In the genomic region with DNA sequence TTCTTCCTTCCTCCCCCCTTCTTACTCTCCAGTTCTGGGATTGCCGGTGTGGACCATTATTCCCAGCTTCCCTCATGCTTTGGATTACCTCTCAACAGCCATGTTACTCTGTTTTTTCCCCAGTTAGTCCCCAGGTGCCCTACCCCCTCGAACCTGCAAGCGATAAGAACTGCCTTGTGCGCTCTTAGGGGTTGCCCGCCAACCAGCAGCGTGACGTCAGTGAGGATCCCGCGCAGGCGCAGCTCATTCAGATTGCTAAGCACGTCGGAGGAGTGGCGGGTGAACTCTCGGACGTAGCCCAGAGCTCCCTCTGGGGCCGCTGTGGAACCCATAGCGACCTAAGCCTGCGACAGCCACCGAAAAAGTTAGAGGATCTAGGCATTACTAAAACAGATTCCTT, we compare ENCODE assay signal across 9 mouse cellular contexts. TPM values are rescaled to one million over a fixed set of nuclear protein-coding genes. Genes with fewer than 3 reads are reported as not detected.
DNase-seq lines count a peak whose midpoint lies in the region; ATAC-seq and TF ChIP-seq lines count a peak whose summit lies in the region.
"Had no signal": no experiment of that assay in that cellular context is flagged by ENCODE, and none has a peak within 500 bp of the region (broad histone marks: within the 10 kb centered on the region; RNA-seq: fewer than 3 reads in every experiment).

No protein-coding gene starts in this region.

- peaks cover 7% of the 10 kb centered on the region for H3K4me1 ChIP-seq in cortical plate, adult 2 months (ENCODE audit: control insufficient read depth, insufficient read depth, low read length)
- H3K4me1 ChIP-seq in intestine, embryonic 14.5 days (replicated peaks; ENCODE audit: control insufficient read depth, insufficient read depth, low read length), result 0 out of 2 replicates have a peak, but pooled peaks cover 21% of the 10 kb centered on the region
- peaks cover 54% of the 10 kb centered on the region for H3K4me1 ChIP-seq in limb, embryonic 15.5 days
- peaks cover 40% of the 10 kb centered on the region for H3K4me1 ChIP-seq in midbrain, embryonic 15.5 days

- no peak overlapping the region for H3K27ac ChIP-seq in cortical plate, adult 2 months (ENCODE audit: insufficient read depth, low read length)
- H3K27ac ChIP-seq in intestine, embryonic 14.5 days (ENCODE audit: low read depth), result no peak overlapping the region
- H3K27ac ChIP-seq in limb, embryonic 15.5 days, result no peak overlapping the region; the same call in 1 of the 2 replicates
- H3K27ac ChIP-seq in midbrain, embryonic 15.5 days, result no peak overlapping the region

- peak; percentile 41; the same call in 1 of the 2 replicates for ATAC-seq in intestine, embryonic 14.5 days (replicated peaks; ENCODE audit: low FRiP score, low TSS enrichment, low read depth)
- no peak for ATAC-seq in limb, embryonic 15.5 days (ENCODE audit: insufficient number of reproducible peaks, low FRiP score, low TSS enrichment, low read depth)
- ATAC-seq in midbrain, embryonic 15.5 days (replicated peaks), result peak; percentile 24; the same call in 1 of the 2 replicates

- peaks cover 57% of the 10 kb centered on the region for H3K27me3 ChIP-seq in intestine, embryonic 14.5 days (replicated peaks; ENCODE audit: control insufficient read depth, insufficient read depth, low read length)
- peaks cover 65% of the 10 kb centered on the region for H3K27me3 ChIP-seq in limb, embryonic 15.5 days
- H3K27me3 ChIP-seq in midbrain, embryonic 15.5 days (replicated peaks), result peaks cover 55% of the 10 kb centered on the region

- H3K36me3 ChIP-seq in intestine, embryonic 14.5 days (ENCODE audit: control insufficient read depth, insufficient read depth, low read length), result no peaks in the 10 kb centered on the region
- no peaks in the 10 kb centered on the region for H3K36me3 ChIP-seq in limb, embryonic 15.5 days
- H3K36me3 ChIP-seq in midbrain, embryonic 15.5 days (replicated peaks), result no peaks in the 10 kb centered on the region

- peak; percentile 76 for DNase-seq in ovary, postnatal 36 days (ENCODE audit: low spot score)
- DNase-seq in ovary, postnatal 10 days (ENCODE audit: low spot score), result no peak
- peak; percentile 76 to 80 for DNase-seq in gastrocnemius, postnatal 36 days
- peak; percentile 88 for DNase-seq in intestine, embryonic 14.5 days (ENCODE audit: low spot score)
- peak; percentile 79 to 85 for DNase-seq in spleen, postnatal 36 days (ENCODE audit: low spot score in 2 of 2)

- H3K4me2 ChIP-seq in intestine, embryonic 14.5 days (ENCODE audit: low read length), result peak overlapping the region; percentile 50
- H3K4me2 ChIP-seq in limb, embryonic 15.5 days, result peak overlapping the region; percentile 53
- peak overlapping the region; percentile 52 for H3K4me2 ChIP-seq in midbrain, embryonic 15.5 days

- peak overlapping the region; percentile 15 for H3K4me3 ChIP-seq in cortical plate, adult 2 months (ENCODE audit: insufficient read depth, low read length)
- H3K4me3 ChIP-seq in intestine, embryonic 14.5 days (ENCODE audit: low read depth, low read length), result peak overlapping the region; percentile 25
- H3K4me3 ChIP-seq in limb, embryonic 15.5 days, result peak overlapping the region; percentile 30
- peak overlapping the region; percentile 31 for H3K4me3 ChIP-seq in midbrain, embryonic 15.5 days

- WGBS in intestine, embryonic 14.5 days, result under 1% methylated on average over 19 of the region's 19 CpGs
- WGBS in limb, embryonic 15.5 days, result 2% methylated on average over 19 of the region's 19 CpGs
- 2% methylated on average over 19 of the region's 19 CpGs for WGBS in midbrain, embryonic 15.5 days

- intact Hi-C loops in gastrocnemius, postnatal 36 days (cut with DNase I), result no loop called here

- peak overlapping the region; percentile 41 for H3K9ac ChIP-seq in intestine, embryonic 14.5 days (ENCODE audit: low read length)
- no peak overlapping the region for H3K9ac ChIP-seq in limb, embryonic 15.5 days
- no peak overlapping the region; the same call in 1 of the 2 replicates for H3K9ac ChIP-seq in midbrain, embryonic 15.5 days

- H3K9me3 ChIP-seq in intestine, embryonic 14.5 days (ENCODE audit: control insufficient read depth, low read length), result no peaks in the 10 kb centered on the region
- no peaks in the 10 kb centered on the region for H3K9me3 ChIP-seq in limb, embryonic 15.5 days
- H3K9me3 ChIP-seq in midbrain, embryonic 15.5 days, result no peaks in the 10 kb centered on the region

- 0 out of 2 replicates have a peak, but pooled peaks have one; percentile 25 for TF ChIP-seq POLR2A in cortical plate, adult 2 months (IDR thresholded peaks at IDR 0.05; ENCODE audit: extremely low read depth, insufficient read depth, low read length)

- TF ChIP-seq CTCF in cortical plate, adult 2 months (IDR thresholded peaks at IDR 0.05; ENCODE audit: extremely low read depth, insufficient read depth, low read length), result no peak

RNA-seq across cellular contexts. Expression of a gene that starts 0.8 kb away (rescaled TPM):
- polyA plus RNA-seq in cortical plate, adult 2 months (2012; rRNA removed), result 1.2 and 1.4 TPM in 2 replicates
- total RNA-seq in gastrocnemius, postnatal 36 days (2021), result 1 to 10 TPM; 3.7 to 6.5 TPM
- 11.7 and 12.2 TPM in 2 replicates for polyA plus RNA-seq in intestine, embryonic 14.5 days (2014; fragmentation: Nextera tagmentation; extraction: Ambion mirVana)
- polyA plus RNA-seq in limb, embryonic 15.5 days (2015; fragmentation: Nextera tagmentation; extraction: Ambion mirVana), result 12.1 and 13.9 TPM in 2 replicates
- polyA plus RNA-seq in midbrain, embryonic 15.5 days (2015; fragmentation: Nextera tagmentation; extraction: Ambion mirVana), result 5.3 and 5.6 TPM in 2 replicates
- total RNA-seq: MEL had no signal

RNA-seq across cellular contexts. Expression of a gene that starts 8.0 kb away (rescaled TPM):
- 6.2 and 6.3 TPM in 2 replicates for polyA plus RNA-seq in cortical plate, adult 2 months (2012; rRNA removed)
- total RNA-seq in gastrocnemius, postnatal 36 days (2021), result under 1 TPM; 0.74 to 0.94 TPM
- 13.6 and 14.1 TPM in 2 replicates for polyA plus RNA-seq in intestine, embryonic 14.5 days (2014; fragmentation: Nextera tagmentation; extraction: Ambion mirVana)
- polyA plus RNA-seq in limb, embryonic 15.5 days (2015; fragmentation: Nextera tagmentation; extraction: Ambion mirVana), result 11.0 and 12.3 TPM in 2 replicates
- polyA plus RNA-seq in midbrain, embryonic 15.5 days (2015; fragmentation: Nextera tagmentation; extraction: Ambion mirVana), result 14.2 and 15.0 TPM in 2 replicates

RNA-seq across cellular contexts. Expression of a gene that starts 8.9 kb away (rescaled TPM):
- 65.5 and 68.4 TPM in 2 replicates for polyA plus RNA-seq in cortical plate, adult 2 months (2012; rRNA removed)
- total RNA-seq in gastrocnemius, postnatal 36 days (2021), result 10 to 100 TPM; 29.3 to 31.9 TPM
- 159 and 164 TPM in 2 replicates for polyA plus RNA-seq in intestine, embryonic 14.5 days (2014; fragmentation: Nextera tagmentation; extraction: Ambion mirVana)
- 154 and 172 TPM in 2 replicates for polyA plus RNA-seq in limb, embryonic 15.5 days (2015; fragmentation: Nextera tagmentation; extraction: Ambion mirVana)
- polyA plus RNA-seq in midbrain, embryonic 15.5 days (2015; fragmentation: Nextera tagmentation; extraction: Ambion mirVana), result 173 TPM in 2 replicates

RNA-seq across cellular contexts. Expression of a gene that starts 10.8 kb away (rescaled TPM):
- polyA plus RNA-seq in cortical plate, adult 2 months (2012; rRNA removed), result 10.0 and 10.4 TPM in 2 replicates
- total RNA-seq in gastrocnemius, postnatal 36 days (2021), result 1 to 10 TPM; 1.3 to 2.4 TPM
- 9.0 and 9.5 TPM in 2 replicates for polyA plus RNA-seq in intestine, embryonic 14.5 days (2014; fragmentation: Nextera tagmentation; extraction: Ambion mirVana)
- 12.1 TPM in 2 replicates for polyA plus RNA-seq in limb, embryonic 15.5 days (2015; fragmentation: Nextera tagmentation; extraction: Ambion mirVana)
- polyA plus RNA-seq in midbrain, embryonic 15.5 days (2015; fragmentation: Nextera tagmentation; extraction: Ambion mirVana), result 13.0 and 14.1 TPM in 2 replicates

RNA-seq across cellular contexts. Expression of a gene that starts 10.8 kb away (rescaled TPM):
- 330 and 337 TPM in 2 replicates for polyA plus RNA-seq in cortical plate, adult 2 months (2012; rRNA removed)
- 100 to 1,000 TPM in 1 of 2 experiments, 10 to 100 TPM in 1; 94.6 to 110 TPM for total RNA-seq in gastrocnemius, postnatal 36 days (2021)
- polyA plus RNA-seq in intestine, embryonic 14.5 days (2014; fragmentation: Nextera tagmentation; extraction: Ambion mirVana), result 153 and 165 TPM in 2 replicates
- 219 and 226 TPM in 2 replicates for polyA plus RNA-seq in limb, embryonic 15.5 days (2015; fragmentation: Nextera tagmentation; extraction: Ambion mirVana)
- 351 and 366 TPM in 2 replicates for polyA plus RNA-seq in midbrain, embryonic 15.5 days (2015; fragmentation: Nextera tagmentation; extraction: Ambion mirVana)
